Mouse (Mus musculus) hindlimb bud, embryonic 11.5 days (tissue): ENCODE measurements around the gene Mybpc2.

Source experiments
- DNase-seq: peaks from one replicate; pipeline ENCODE4 v3.0.0-alpha.2; 2012; ENCODE audit warnings: low read depth, low spot score; ENCODE audit errors: extremely low spot score

The Mybpc2 gene

GRCm38 (mm10) chr7:44524502-44524901 is at the start of gene Mybpc2:
TSS of gene Mybpc2 (minus strand) at chr7:44524656.
- DNase-seq, result no peak

- no peak for DNase-seq
Measured at GRCm38 (mm10) chr7:44572956-44573484, 48.6 kb upstream of the Mybpc2 start.

- DNase-seq, result no peak
Measured at GRCm38 (mm10) chr7:44572213-44572701, 47.8 kb upstream of the Mybpc2 start, which contains the start of gene Napsa. TSS of gene Napsa (plus strand) at chr7:44572380.

- DNase-seq, result no peak
Measured at GRCm38 (mm10) chr7:44571811-44572210, 47.4 kb upstream of the Mybpc2 start.

GRCm38 (mm10) chr7:44570989-44571388 is 46.5 kb upstream of the Mybpc2 start:
- DNase-seq, result no peak

- no peak for DNase-seq
Measured at GRCm38 (mm10) chr7:44568803-44569202, 44.3 kb upstream of the Mybpc2 start.

GRCm38 (mm10) chr7:44565414-44565813 is 41.0 kb upstream of the Mybpc2 start:
- no peak for DNase-seq

- DNase-seq, result no peak
Measured at GRCm38 (mm10) chr7:44564486-44564885, 40.0 kb upstream of the Mybpc2 start.

GRCm38 (mm10) chr7:44563284-44563683 is 38.8 kb upstream of the Mybpc2 start:
- no peak for DNase-seq

GRCm38 (mm10) chr7:44560435-44561400 is 36.3 kb upstream of the Mybpc2 start:
- peak; percentile 80 for DNase-seq

- no peak for DNase-seq
Measured at GRCm38 (mm10) chr7:44557629-44558028, 33.2 kb upstream of the Mybpc2 start.

GRCm38 (mm10) chr7:44553826-44554225 is 29.4 kb upstream of the Mybpc2 start, which contains the start of gene Nr1h2:
TSS of gene Nr1h2 (minus strand) at chr7:44553951.
- peak; percentile 77 for DNase-seq

GRCm38 (mm10) chr7:44553196-44553764 is 28.8 kb upstream of the Mybpc2 start:
- no peak for DNase-seq

- DNase-seq, result no peak
Measured at GRCm38 (mm10) chr7:44552141-44552908, 27.9 kb upstream of the Mybpc2 start.

GRCm38 (mm10) chr7:44551731-44552130 is 27.3 kb upstream of the Mybpc2 start:
- DNase-seq, result no peak

GRCm38 (mm10) chr7:44551301-44551700 is 26.8 kb upstream of the Mybpc2 start:
- DNase-seq, result no peak

- DNase-seq, result no peak
Measured at GRCm38 (mm10) chr7:44550409-44550678, 25.9 kb upstream of the Mybpc2 start.

GRCm38 (mm10) chr7:44549621-44550408 is 25.4 kb upstream of the Mybpc2 start:
- DNase-seq, result no peak

- peak; percentile 95 for DNase-seq
Measured at GRCm38 (mm10) chr7:44548497-44549087, 24.1 kb upstream of the Mybpc2 start, which contains the start of gene Pold1. TSS of gene Pold1 (minus strand) at chr7:44548849.

- no peak for DNase-seq
Measured at GRCm38 (mm10) chr7:44547725-44548124, 23.3 kb upstream of the Mybpc2 start.
